Mouse (Mus musculus) spleen, postnatal 14 days (tissue): ENCODE results near the gene Gm13283.
A peak's percentile ranks its signal among the peaks of the same experiment; 100 is the strongest.
"Not testable (repeated sequence)": the region's sequence is repeated elsewhere in the genome, so short reads cannot be mapped to it uniquely, and the experiment has no call there.

ENCODE experiments used
- DNase-seq, 2 experiments: peaks; one replicate each; pipeline ENCODE4 v3.0.0; 2021 to 2022; ENCODE audit warnings: low spot score in 2 of 2

The Gm13283 gene

GRCm38 (mm10) chr4:88762341-88762740, 2.4 kb downstream of the Gm13283 start:
- not testable (repeated sequence) for DNase-seq

- DNase-seq, result not testable (repeated sequence)
Measured at GRCm38 (mm10) chr4:88763384-88764018, 3.6 kb downstream of the Gm13283 start.

- not testable (repeated sequence) for DNase-seq
Measured at GRCm38 (mm10) chr4:88773534-88773933, 13.6 kb downstream of the Gm13283 start, which contains the start of gene Gm13290. Gene Gm13290, plus strand, starts transcription at chr4:88773834.

GRCm38 (mm10) chr4:88776622-88777021, 16.7 kb downstream of the Gm13283 start, which contains the start of gene Gm13289:
Gene Gm13289, plus strand, starts transcription at chr4:88776922.
- DNase-seq, result not testable (repeated sequence)

- DNase-seq, result not testable (repeated sequence)
Measured at GRCm38 (mm10) chr4:88779550-88779949, 19.6 kb downstream of the Gm13283 start, which contains the start of gene Gm13272. Gene Gm13272, plus strand, starts transcription at chr4:88779850.

GRCm38 (mm10) chr4:88780320-88780719, 20.4 kb downstream of the Gm13283 start:
- DNase-seq, result not testable (repeated sequence)

- not testable (repeated sequence) for DNase-seq
Measured at GRCm38 (mm10) chr4:88781831-88782230, 21.9 kb downstream of the Gm13283 start, which contains the start of gene Ifnz. Gene Ifnz, plus strand, starts transcription at chr4:88782131.

- DNase-seq, result not testable (repeated sequence)
Measured at GRCm38 (mm10) chr4:88782335-88782734, 22.4 kb downstream of the Gm13283 start.

- DNase-seq, result not testable (repeated sequence)
Measured at GRCm38 (mm10) chr4:88785409-88785808, 25.5 kb downstream of the Gm13283 start, which contains the start of gene Gm13276. Gene Gm13276, plus strand, starts transcription at chr4:88785709.

- DNase-seq, result peak; percentile 30 to 47
Measured at GRCm38 (mm10) chr4:88788402-88788801, 28.5 kb downstream of the Gm13283 start, which contains the start of gene Gm13277. Gene Gm13277, plus strand, starts transcription at chr4:88788632.

GRCm38 (mm10) chr4:88791250-88791649, 31.3 kb downstream of the Gm13283 start, which contains the start of gene Gm13278:
Gene Gm13278, plus strand, starts transcription at chr4:88791550.
- not testable (repeated sequence) for DNase-seq

- peak; percentile 34 to 58 for DNase-seq
Measured at GRCm38 (mm10) chr4:88793936-88794675, 34.2 kb downstream of the Gm13283 start, which contains the start of gene Gm13275. Gene Gm13275, plus strand, starts transcription at chr4:88794487.

- DNase-seq, result not testable (repeated sequence)
Measured at GRCm38 (mm10) chr4:88797097-88797496, 37.2 kb downstream of the Gm13283 start, which contains the start of gene Gm13279. Gene Gm13279, plus strand, starts transcription at chr4:88797397.

- not testable (repeated sequence) for DNase-seq
Measured at GRCm38 (mm10) chr4:88799365-88799764, 39.4 kb downstream of the Gm13283 start, which contains the start of gene Gm13285. Gene Gm13285, plus strand, starts transcription at chr4:88799665.

GRCm38 (mm10) chr4:88802954-88803353, 43.0 kb downstream of the Gm13283 start, which contains the start of gene Gm13287:
Gene Gm13287, plus strand, starts transcription at chr4:88803254.
- DNase-seq, result not testable (repeated sequence)

GRCm38 (mm10) chr4:88805231-88805630, 45.3 kb downstream of the Gm13283 start, which contains the start of gene Gm13288:
Gene Gm13288, plus strand, starts transcription at chr4:88805531.
- not testable (repeated sequence) for DNase-seq

- not testable (repeated sequence) for DNase-seq
Measured at GRCm38 (mm10) chr4:88805761-88806160, 45.8 kb downstream of the Gm13283 start.
